Mouse (Mus musculus): ENCODE results near the gene Tas2r135.

Gene Tas2r135

DNA sequence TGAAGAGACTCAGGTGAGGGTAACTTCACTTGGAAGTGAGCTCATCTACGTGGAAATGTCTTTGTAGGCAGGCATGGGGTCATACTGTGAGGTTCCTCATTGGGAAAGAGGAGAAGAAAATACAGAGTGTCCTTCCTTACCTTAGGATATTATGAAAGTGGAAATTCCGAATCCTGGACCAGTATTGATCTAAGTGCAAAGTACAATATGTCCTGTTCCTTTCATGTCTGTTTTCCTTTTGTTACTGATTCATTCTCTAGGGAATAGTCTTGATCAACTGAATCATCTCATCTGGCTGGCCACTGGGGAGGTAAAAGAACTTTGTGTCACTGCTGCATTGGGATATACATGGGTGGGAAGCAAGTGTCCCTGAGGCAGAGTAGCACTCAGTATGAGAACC lies 30.3 kb downstream of the Tas2r135 start:
- no peak for DNase-seq

DNA sequence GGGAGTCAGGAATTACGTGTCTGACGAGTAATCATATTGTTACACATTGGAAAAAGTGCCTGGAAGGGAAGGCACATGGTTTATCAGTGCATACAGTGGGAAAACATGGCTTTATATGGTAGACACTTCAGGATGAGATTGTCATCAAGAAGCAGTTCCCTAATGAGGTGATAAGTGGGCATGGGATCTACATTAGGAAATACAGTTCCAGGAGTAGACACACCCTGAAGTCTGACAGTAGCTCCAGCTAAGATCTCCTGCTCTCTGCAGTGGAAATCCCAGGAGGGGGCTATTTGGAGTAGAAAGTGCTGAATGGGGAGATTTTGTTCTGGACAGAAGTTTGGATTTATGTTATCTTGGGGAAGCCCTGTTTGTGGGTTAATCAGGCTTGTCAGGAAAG lies 36.2 kb downstream of the Tas2r135 start:
- DNase-seq: no peak

DNA sequence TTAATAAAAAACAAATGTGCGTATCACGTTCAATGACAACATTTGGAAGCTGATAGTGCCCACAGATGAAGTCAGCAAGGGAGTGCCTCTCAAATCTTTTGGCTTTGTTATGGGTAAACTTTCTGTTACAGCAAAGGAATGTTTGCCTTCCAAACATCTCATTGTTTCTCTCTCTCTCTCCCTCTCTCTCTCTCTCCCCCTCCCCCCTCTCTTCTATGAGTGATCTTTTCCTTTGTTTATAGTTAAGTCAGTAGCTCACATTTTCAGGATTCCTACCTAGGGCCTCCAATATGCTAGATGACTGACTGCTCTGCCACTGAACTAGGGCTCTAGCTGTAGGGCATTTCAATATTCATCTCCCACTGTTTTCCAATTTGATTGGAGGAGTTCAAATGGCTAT lies 39.3 kb downstream of the Tas2r135 start:
- no peak for DNase-seq

DNA sequence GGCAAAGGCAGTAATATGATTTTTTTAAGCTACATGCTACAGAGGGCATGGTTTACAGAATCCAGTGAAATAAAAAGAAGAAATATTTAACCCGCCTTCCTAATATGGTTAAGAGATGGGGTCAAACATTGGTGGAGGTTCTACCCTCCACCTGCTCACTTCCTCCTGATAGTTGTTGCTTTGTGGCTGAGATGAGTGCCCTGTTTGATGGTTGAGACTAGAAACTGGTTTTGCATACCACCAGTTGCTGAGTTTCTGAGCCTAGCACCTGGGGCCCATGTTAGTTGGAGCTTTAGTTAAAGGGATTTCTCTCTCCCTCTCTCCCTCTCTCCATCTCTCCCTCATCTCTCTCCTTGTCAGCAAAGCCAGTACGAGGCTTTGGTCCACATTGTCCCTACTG lies 42.1 kb downstream of the Tas2r135 start:
- DNase-seq: no peak

All from lung, postnatal 36 days (tissue).